Mouse (Mus musculus) spleen, adult 2 months (tissue): ENCODE results near the gene Rrad. TPM values are rescaled to one million over a fixed set of nuclear protein-coding genes. Genes with fewer than 3 reads are reported as not detected.
A peak's percentile ranks its signal among the peaks of the same experiment; 100 is the strongest.

Experiments
- DNase-seq, 2 experiments: peaks; one replicate each; pipeline versions ENCODE4 v3.0.0 to v3.0.0-alpha.2; 2012 to 2021; ENCODE audit warnings: low spot score in 2 of 2, low read depth in 1 of 2
- H3K27ac ChIP-seq: fragments of 200-500 bp; 2 replicates; pipeline ENCODE4 v1.5.1; 2012; ENCODE audit warnings: low read length, inconsistent platforms; ENCODE audit not compliant: insufficient read depth
- H3K27me3 ChIP-seq: fragments of 200-500 bp; 2 replicates; pipeline ENCODE4 v1.6.1; 2012; ENCODE audit warnings: mild to moderate bottlenecking, moderate library complexity, low read length, inconsistent platforms; ENCODE audit not compliant: control insufficient read depth, insufficient read depth
- H3K36me3 ChIP-seq: fragments of 200-500 bp; 2 replicates; pipeline ENCODE4 v1.6.1; 2012; ENCODE audit warnings: mild to moderate bottlenecking, low read length, inconsistent platforms; ENCODE audit not compliant: control insufficient read depth, insufficient read depth
- H3K4me1 ChIP-seq: fragments of 200-500 bp; 2 replicates; pipeline ENCODE4 v1.6.1; 2011; ENCODE audit warnings: inconsistent platforms; ENCODE audit not compliant: control insufficient read depth, insufficient read depth, insufficient read length
- H3K4me3 ChIP-seq: fragments of 200-500 bp; 2 replicates; pipeline ENCODE4 v1.5.1; 2011; ENCODE audit warnings: mild to moderate bottlenecking, inconsistent platforms; ENCODE audit not compliant: insufficient read depth, insufficient read length; ENCODE audit errors: extremely low read depth
- CTCF ChIP-seq: fragments of 200-500 bp; IDR thresholded peaks from 2 replicates; pipeline ENCODE4 v1.5.1; 2011; ENCODE audit warnings: mild to moderate bottlenecking, inconsistent platforms; ENCODE audit not compliant: insufficient read depth, insufficient read length, insufficient replicate concordance; ENCODE audit errors: extremely low read depth
- POLR2A ChIP-seq: fragments of 200-500 bp; IDR thresholded peaks from 2 replicates; pipeline ENCODE4 v1.6.1; 2011; ENCODE audit warnings: low read depth, low read length, inconsistent platforms
- WGBS: fragments of 180-500 bp; shearing (Covaris S2); methylation state at CpG from one replicate; pipeline ENCODE4 v1.1.7; 2018; 5-methylcytosine and 5-hydroxymethylcytosine counted together
- polyA plus RNA-seq: library from polyadenylated mRNA; depleted of rRNA; stranded (reverse); fragments of >200 nt; gene quantifications from 2 replicates; pipeline ENCODE4 v1.2.3, GENCODE M21; 2012

Rrad gene
- polyA plus RNA-seq, 1 experiment = 13.1 TPM

DNA sequence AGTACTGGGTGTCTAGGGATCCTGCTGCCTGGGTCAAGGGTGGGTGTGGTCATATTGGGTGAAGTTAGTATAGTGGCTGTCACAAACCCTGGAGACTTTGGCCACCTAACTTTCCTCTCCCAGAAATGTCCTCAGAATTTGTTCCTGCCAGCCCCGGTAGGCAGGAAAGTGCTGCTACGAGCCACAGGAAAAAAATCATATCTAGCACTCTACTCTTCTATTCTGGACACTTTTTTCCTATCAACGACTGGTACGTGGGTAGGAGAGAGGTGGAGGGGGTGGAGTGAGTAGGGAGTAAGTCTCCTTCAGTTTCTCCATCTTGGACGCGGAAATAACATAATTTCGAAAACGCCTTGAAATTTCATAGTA lies 1.0 kb downstream of the Rrad start:
- no peak overlapping the region for H3K27ac ChIP-seq
- H3K4me1 ChIP-seq = peaks cover 20% of the 10 kb centered on the region
- no peaks in the 10 kb centered on the region for H3K27me3 ChIP-seq
- peak overlapping the region; percentile 71; the same call in 1 of the 2 replicates for H3K4me3 ChIP-seq
- 56% methylated on average over 8 of the region's 8 CpGs for WGBS
- TF ChIP-seq POLR2A (no peak), CTCF (no peak)
- peaks cover 3% of the 10 kb centered on the region for H3K36me3 ChIP-seq
- no peak for DNase-seq

DNA sequence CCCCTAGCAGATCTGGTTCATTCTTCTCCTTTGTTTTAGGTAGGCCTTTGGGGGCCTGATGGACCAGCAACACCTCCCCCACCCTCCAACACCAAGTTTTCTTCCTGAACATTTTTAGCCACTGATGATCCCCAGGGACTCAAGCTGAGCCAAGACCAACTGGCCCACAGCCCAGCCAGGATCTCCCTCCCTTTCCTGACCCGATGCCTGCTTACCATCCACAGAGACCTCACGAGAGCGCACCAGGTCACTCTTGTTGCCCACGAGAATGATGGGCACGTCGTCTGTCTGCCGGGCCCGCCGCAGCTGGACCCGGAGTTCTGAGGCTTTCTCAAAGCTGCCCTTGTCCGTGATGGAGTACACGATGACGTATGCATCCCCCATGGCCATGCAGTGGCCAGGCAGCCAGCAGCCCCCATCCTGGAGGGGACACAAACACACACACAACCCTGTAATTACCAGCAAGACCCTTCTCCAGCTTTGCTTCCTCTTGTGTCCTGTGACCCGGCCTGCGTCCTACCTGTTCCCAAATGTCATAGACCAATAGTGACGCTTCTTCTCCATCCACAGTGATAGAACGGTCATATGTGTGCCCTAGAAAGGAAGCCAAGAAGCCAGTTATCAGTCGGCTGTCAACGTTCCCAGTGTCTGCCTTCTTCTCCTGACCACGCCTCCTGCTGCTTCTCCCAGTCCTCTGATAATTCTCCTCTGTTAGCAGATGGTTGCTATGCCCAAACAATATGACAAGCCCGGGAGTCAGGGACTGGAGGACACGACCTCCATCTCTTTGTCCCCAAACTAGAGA lies 1.6 kb downstream of the Rrad start:
- no peak for TF ChIP-seq CTCF
- no peak for TF ChIP-seq POLR2A
- peaks cover 3% of the 10 kb centered on the region for H3K36me3 ChIP-seq
- H3K4me1 ChIP-seq = peaks cover 20% of the 10 kb centered on the region
- DNase-seq = peak in 1 of 2 experiments; percentile 2
- no peak overlapping the region for H3K27ac ChIP-seq
- no peak overlapping the region for H3K4me3 ChIP-seq
- WGBS = 87% methylated on average over 20 of the region's 22 CpGs
- no peaks in the 10 kb centered on the region for H3K27me3 ChIP-seq

DNA sequence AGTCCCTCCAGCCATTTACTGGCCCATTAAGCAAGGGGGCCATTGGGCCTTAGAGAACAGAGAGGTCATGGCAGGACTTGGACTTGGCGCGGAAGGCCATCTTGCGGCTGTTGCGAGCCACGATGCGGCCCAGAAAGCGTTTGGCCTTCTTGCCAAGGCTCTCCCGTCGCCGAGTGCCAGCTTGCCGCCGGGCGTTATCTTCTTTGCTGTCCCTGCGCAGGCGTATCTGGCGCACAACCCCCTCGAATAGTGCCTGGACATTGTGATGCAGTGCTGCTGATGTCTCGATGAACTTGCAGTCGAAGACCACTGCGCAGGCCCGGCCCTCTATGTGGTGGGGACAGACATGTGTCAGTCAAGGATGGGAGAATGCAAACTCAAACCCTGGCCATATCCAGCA lies 2.7 kb downstream of the Rrad start:
- DNase-seq = no peak
- no peak overlapping the region for H3K4me3 ChIP-seq
- H3K27me3 ChIP-seq = no peaks in the 10 kb centered on the region
- TF ChIP-seq POLR2A (no peak), CTCF (no peak)
- H3K4me1 ChIP-seq = peaks cover 20% of the 10 kb centered on the region
- H3K36me3 ChIP-seq = peaks cover 3% of the 10 kb centered on the region
- no peak overlapping the region for H3K27ac ChIP-seq
- 96% methylated on average over 21 of the region's 21 CpGs for WGBS

DNA sequence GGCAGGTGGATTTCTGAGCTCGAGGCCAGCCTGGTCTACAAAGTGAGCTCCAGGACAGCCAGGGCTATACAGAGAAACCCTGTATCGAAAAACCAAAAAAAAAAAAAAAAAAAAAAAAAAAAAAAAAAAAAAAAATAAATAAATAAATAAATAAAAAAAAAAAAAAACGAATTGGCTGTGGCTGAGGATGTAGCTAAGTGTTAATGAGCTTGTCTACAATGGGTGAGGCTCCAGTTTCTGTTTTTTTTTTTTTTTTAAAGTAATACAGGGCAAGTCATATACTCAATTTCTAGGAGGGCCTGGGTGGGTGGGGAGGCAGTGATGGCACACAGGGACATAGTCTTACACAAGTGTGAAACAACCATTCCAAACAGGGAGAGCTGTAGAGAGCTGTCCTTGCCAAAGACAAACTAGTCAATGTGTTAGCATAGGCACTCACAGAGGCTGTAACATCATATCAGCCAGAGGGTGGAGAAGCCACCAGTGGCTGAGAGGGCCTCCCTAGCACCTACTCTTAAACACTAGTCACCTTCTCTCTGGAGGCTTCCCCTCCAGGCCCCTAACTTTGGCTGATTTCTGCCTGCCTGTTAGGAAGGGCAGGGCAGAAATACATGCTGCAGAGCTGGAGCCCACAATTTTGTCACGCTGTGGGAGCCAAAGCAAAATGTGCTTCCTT lies 3.9 kb downstream of the Rrad start:
- TF ChIP-seq POLR2A = no peak
- TF ChIP-seq CTCF = no peak
- H3K4me1 ChIP-seq = peaks cover 17% of the 10 kb centered on the region
- H3K27ac ChIP-seq = no peak overlapping the region
- no peak for DNase-seq
- H3K36me3 ChIP-seq = peaks cover 3% of the 10 kb centered on the region
- no peaks in the 10 kb centered on the region for H3K27me3 ChIP-seq
- no peak overlapping the region for H3K4me3 ChIP-seq
- 66% methylated on average over 4 of the region's 4 CpGs for WGBS

DNA sequence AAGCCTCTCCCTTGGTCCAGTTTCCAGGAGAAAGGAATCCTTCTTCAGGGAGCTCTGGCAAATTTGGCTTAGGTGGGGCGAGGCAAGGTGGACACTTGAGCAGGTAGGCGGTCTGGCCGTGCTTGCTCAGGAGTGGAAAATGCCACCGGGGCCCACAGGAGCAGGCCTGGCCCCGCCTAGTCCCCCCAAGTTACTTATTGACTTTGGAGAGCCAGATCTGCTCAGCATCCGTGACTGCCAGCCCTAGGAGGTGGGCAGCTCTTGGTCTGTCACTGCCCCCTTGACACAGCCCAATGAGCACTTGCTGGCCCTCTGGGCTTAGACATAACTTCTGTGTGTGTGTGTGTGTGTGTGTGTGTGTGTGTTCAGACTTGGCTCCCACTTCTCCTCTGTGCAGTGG lies 7.0 kb downstream of the Rrad start, which contains the start of gene Cdh16:
TSS of gene Cdh16 (minus strand) at position 236 of the 400 bp plus-strand sequence.
- 88% methylated on average over 6 of the region's 6 CpGs for WGBS
- Histone ChIP-seq H3K27ac (no peak within 1 kb of the TSS), H3K4me1 (peaks cover 6% of the 10 kb centered on the region; the same call in 1 of the 2 replicates), H3K27me3 (no peaks in the 10 kb centered on the region), H3K36me3 (peaks cover 3% of the 10 kb centered on the region), H3K4me3 (no peak within 1 kb of the TSS)
- no peak for TF ChIP-seq CTCF
- TF ChIP-seq POLR2A = no peak
- DNase-seq = no peak

DNA sequence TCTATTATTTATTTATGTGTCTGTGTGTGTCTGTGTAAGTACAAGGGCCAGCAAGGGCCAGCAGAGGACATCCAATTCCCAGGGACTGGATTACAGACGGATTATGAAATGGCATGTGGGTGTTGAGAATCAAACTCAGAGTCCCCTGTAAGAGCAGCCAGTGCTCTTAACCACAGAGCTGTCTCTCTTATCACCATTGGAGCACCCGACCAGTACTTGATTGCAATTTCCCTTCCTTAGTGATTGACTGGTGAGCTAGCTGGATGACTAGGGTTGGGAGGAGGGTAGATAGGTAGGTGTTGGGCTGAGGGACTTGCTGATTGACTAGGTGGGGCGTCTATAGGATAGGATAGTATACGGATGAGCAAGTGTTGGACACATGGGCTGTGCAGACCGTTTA lies 10.4 kb downstream of the Rrad start:
- Histone ChIP-seq H3K27ac (no peak overlapping the region), H3K4me1 (peaks cover 6% of the 10 kb centered on the region; the same call in 1 of the 2 replicates), H3K27me3 (no peaks in the 10 kb centered on the region), H3K4me3 (no peak overlapping the region), H3K36me3 (no peaks in the 10 kb centered on the region)
- 70% methylated on average over 5 of the region's 5 CpGs for WGBS
- DNase-seq = no peak
- no peak for TF ChIP-seq CTCF
- no peak for TF ChIP-seq POLR2A
